Mouse (Mus musculus): ENCODE measurements around the gene Trmu. TPM values are rescaled to one million over a fixed set of nuclear protein-coding genes. Genes with fewer than 3 reads are reported as not detected.

Gene Trmu
- 74.2 and 76.2 TPM in 2 replicates for polyA plus RNA-seq (2012; rRNA removed)

GRCm38 (mm10) chr15:85878848-85879497 lies at the start of gene Trmu:
Trmu (plus strand) TSS chr15:85879312.

GRCm38 (mm10) chr15:85831954-85832590 lies 47.0 kb upstream of the Trmu start, which contains the start of gene Ttc38:
Ttc38 (plus strand) TSS chr15:85832306.

GRCm38 (mm10) chr15:85859490-85860031 lies 19.6 kb upstream of the Trmu start, which contains the start of gene Gtse1:
Gtse1 (plus strand) TSS chr15:85859745.

Other genes with a start within 250 kb of the Trmu start
- gene Ppara, start 144.3 kb upstream of the Trmu start, polyA plus RNA-seq (2012; rRNA removed) = 0.40 and 0.47 TPM in 2 replicates
- 19.9 and 20.0 TPM in 2 replicates for gene Cdpf1, start 67.6 kb upstream of the Trmu start, polyA plus RNA-seq (2012; rRNA removed)
- 0.12 TPM in 2 replicates for gene Pkdrej, start 57.6 kb upstream of the Trmu start, polyA plus RNA-seq (2012; rRNA removed)
- gene Ttc38, start 47.0 kb upstream of the Trmu start, polyA plus RNA-seq (2012; rRNA removed) = 3.0 and 4.2 TPM in 2 replicates
- 4.8 and 5.1 TPM in 2 replicates for gene Gtse1, start 19.6 kb upstream of the Trmu start, polyA plus RNA-seq (2012; rRNA removed)
- gene Celsr1, start 154.5 kb downstream of the Trmu start, polyA plus RNA-seq (2012; rRNA removed) = 5.2 and 5.8 TPM in 2 replicates
- gene Gramd4, start 178.4 kb downstream of the Trmu start, polyA plus RNA-seq (2012; rRNA removed) = 65.3 and 67.1 TPM in 2 replicates

Data from central nervous system, embryonic 18 days (tissue).